Mouse (Mus musculus) retina, postnatal 1 day (tissue): Measurements from ENCODE around the gene Adamts8.
A peak's percentile ranks its signal among the peaks of the same experiment; 100 is the strongest.

ENCODE experiments used
- DNase-seq: peaks from one replicate; pipeline ENCODE4 v3.0.0-alpha.2; 2012

Gene Adamts8

DNA sequence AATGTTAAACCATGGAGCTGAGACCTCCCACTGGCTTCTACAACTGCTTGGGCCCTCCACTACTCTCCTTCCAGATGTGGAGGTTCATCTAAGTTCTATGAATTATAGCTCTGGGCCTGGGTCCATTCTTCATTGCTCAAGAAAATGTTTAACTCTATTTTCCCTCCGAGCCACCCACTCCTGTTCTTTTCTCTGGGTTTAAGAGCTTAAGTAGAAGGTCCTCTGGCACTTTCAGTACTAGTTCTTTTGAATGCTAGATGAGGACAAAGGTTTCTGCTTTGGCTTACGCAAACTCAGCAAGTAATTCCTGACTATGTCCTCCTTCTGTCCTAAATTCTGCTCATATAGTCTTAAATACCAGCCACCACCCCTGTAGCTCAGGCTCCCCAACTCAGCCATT, 13.6 kb upstream of the Adamts8 start:
- DNase-seq: no peak

DNA sequence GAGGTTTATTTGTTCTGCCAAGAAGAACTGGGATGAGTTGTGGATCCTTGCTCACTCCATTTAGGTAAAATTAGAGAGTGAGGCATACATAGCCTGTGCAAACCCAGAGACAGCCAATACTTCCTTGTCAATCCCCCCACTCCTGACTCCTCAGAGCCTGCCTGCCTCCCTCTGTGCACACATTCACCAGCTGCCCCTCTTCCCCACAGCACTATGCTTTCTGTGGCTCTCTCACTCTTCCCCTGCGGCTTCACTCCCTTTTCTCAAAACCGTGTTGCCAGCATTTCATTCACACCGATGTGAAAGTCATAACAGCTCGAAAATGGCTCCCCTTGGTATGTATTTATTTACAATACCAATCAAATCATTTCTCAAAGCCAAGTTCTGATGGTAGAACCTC, 10.0 kb upstream of the Adamts8 start:
- DNase-seq: no peak

DNA sequence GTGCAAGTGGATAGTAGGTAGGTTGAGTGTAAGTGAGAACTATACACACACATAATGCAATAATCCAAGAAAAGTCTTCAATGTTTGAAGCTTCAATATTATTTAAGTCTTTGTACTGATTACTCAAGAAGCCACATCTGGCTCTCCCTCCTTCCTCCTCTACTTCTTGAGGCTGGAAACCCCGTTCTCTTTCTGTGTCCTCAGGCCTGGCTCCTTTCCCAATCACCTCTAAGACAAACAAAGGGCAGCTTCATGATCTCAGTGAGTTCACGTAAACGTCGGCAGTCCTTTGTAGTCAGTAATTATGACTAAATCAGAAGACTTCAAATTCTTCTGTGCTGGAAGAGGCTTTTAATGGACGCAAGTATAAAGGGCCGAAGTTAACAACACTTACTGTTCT, 7.5 kb upstream of the Adamts8 start:
- no peak for DNase-seq

DNA sequence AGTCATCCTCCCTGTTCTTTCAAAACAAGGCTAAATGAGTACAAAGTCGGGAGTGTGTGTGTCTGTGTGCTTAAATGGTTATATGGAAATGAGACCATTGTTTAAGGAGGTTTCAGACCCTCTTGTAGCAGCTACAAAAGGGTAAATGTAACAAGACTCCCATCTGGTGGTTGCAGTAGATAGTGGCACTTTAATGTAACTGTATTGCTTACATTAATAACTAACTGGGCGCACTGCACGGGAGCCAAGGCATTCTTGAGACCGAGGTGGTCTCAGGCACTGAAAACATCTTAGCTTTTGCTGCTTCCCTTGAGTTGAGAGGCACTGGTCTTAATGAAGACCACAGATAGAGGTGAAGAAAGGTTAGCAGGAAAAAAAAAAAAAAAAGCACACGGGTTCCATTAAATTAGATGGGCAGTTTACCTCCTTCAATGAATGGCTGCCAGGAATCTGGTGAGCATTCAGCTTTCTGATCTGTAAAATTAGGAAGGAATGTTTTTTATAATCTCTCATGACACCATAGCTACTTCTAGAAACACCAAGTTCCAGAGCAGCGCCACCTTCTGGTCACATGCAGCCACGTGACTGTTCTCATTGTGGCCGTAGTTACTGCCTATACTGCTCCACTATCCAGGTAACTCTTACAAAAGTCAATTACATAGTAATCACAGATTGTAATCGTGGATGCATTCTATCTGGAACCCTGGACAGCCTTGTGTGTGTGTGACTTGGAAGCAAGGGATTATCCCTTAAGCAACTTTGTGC, 5.5 kb upstream of the Adamts8 start:
- peak; percentile 81 for DNase-seq

DNA sequence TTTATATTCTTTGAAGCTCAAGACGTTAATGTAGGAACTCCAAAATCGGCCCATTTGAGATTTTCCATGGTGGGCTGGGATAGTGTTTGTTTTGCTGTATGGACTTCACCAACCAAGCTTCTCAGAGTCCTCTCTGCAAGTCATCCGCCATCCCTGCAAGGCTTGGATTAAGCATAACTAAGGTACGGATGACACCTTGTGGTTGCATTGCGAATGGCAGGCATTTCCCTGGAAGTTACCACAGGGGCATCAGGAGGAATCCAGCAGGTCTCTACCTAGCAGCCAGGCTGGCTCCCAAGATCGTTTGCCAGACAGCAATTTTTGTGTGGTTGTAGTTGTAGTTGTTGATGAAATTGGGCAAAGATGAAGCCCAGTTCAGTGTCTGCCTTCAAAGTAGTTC, 2.0 kb upstream of the Adamts8 start:
- peak; percentile 92 for DNase-seq

DNA sequence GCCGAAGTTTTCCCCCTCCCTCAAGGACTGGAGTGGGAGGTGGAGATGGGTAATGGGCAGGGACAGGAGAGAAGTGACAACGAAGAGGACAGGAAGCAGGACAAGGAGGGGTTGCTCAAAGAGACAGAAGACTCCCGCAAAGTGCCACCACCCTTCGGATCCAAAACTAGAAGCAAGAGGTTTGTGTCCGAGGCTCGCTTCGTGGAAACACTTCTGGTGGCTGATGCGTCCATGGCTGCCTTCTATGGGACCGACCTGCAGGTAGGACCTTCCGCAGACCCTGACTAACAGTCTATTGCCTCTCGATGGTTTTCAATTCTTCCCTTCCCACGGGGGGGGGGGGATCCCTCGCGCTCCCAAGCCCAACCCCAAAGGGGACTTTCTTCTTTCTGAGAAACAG, 979 bp downstream of the Adamts8 start:
- no peak for DNase-seq

DNA sequence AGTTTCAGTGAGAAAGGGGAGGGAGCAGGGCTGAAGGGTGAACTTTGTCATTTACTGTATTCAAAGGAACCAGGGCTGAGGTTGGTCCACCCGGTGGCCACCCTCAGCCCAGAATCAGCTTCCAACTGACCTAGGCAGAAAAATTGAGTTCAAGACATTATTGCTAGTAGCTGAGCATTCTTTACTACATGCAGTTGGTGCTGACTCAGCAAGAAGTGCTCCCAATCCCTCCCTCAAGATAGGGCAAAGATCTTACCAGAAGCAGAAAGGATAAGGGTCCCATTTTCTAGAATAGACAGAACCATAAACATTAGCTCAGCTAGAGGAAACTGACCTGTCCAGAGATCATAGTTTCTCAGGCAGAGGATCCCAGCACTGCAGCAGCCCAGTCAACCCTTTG, 1.9 kb downstream of the Adamts8 start:
- no peak for DNase-seq

DNA sequence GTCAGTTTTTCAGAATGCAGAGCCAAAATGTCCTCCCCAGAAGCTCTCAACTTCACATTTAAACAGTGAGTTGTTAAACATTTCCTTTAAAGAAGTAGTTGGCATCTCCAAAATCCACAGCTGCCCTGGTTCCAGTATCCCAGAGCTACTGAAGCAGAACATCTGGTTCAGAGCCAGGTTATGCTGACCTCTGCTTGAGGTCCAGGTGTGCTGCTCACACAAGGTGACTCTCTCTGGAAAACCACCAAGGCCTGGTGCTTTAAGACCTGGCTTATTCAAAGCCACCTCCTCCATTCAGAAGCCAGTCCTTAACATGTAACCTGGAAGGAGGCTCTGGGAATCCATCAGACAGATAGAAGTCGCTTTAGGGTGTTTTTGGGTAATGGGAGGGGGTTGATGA, 2.9 kb downstream of the Adamts8 start:
- DNase-seq: no peak

DNA sequence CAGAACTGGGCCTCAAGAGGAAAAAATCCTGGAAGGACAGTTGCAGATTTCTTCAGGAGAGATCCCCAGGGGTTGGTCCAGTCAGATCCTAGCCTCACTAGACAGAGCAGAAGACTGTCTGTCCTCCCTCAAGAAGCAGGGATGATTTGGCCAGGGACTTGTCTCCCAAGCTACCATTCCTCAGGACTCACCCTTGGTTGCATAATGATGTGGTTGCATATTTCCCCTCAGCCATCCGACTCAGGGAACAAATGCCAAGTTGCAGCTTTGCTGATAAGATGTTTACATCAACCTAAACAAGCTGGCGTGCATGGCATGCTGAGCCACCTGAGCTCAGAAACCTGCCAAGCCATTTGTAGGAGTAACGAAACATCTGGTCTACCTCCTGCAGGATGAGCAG, 7.1 kb downstream of the Adamts8 start:
- no peak for DNase-seq

DNA sequence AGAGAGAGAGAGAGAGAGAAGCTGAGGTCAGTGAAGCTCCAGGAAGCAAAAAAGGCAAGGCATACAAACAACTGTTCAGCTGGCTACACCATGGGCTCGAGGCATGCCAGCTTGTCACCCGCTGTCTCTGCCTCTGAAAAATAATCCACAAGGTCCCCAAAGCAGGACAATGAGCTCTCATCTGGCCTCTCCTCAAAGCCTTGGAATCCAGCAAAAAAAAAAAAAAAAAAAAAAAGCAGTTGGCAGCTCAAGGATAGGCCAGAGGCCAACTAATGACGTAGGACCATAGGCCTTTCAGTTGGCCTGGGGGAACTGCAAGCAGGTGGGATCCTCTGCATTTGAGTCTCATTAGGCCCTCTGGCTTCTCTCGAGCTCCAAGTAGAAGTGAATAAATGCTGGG, 7.6 kb downstream of the Adamts8 start:
- no peak for DNase-seq

DNA sequence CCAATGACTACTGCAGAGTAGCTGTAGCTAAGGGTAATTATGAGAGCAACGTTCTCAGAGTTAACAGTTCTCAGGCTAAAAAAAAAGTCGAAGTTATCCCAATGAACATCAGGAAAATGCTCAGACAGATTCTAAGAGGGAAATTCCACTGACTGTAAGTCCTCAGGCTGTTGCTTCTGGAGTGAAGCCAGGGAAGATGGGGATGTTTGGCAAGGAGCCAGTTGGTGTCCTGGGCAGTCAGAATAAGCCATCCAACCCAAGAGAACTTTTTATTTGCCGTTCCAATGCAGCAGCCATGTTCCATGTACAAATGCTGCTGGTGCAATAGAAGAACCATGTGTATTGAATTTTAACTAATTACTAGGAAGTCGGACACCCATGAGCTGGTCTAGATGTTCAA, 8.2 kb downstream of the Adamts8 start:
- peak; percentile 27 for DNase-seq

DNA sequence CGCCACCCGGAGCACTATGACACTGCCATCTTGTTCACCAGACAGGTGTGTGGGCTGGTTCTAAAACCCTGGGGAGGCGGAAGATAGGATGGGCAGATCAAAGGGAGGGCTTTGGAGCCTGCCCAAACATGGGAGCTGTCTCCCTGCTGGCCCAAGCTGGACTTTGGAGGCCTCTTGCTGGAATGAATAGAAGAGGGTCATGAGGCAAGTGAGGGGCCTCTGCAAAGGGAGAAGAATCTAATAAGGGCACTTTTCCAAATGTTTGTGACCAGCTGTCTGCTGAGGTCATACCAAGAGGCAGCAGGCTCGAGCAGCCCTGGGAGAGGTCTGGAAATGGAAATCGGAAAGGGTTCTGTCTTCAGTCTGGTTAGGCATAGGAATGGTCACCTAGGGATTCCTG, 9.1 kb downstream of the Adamts8 start:
- no peak for DNase-seq

DNA sequence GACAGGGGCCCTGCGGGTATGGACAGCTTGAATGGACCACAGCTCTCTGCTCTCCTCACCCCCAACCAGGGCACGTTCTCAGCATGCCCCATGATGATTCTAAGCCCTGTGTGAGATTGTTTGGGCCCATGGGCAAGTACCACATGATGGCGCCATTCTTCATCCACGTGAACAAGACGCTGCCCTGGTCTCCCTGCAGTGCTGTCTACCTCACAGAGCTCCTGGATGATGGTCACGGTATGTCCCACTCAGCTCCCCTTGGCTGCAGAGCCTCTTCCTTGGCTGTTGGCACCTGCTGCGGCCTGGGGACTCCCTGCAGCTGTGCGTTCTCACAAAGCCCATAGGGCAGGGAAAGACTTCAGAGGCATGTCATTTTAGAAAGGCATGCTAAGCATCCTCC, 10.9 kb downstream of the Adamts8 start:
- DNase-seq: peak; percentile 48

DNA sequence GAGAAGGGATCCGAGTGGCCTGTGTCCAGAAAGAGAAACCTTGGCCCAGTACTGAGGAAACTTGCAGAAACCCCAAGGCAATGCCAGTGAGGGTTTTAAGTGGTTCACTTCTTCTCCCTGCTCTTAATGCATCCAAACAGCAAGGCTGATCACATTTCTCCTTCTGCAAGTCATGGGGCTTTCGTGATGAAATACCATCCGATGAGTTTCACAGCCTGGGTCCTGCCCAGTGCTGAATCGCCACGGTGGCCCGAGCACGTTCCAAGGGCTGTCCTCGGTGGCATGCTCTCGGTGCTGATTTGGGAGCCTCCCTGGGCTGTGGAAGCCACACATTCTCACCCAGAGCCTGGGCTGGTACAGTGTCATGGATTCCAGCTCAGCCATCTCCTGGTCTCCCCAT, 12.9 kb downstream of the Adamts8 start:
- DNase-seq: no peak

DNA sequence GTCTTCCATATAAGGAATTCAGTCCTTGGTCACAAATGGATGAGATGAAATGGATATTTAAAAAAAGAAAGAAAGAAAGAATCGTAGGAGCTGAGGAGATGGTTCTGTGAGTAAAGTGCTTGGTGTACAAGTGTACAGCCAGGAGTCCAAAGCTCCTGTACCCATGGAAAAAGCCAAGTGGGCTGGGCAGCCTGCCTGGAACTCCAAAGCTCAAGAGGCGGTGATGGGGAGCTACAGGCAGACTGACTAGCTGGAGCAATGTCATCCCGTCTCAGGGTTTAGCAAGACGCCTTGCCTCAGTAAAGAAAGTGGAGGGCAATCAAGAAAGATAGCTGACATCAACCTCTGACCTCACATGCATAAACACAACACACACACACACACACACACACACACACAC, 21.4 kb downstream of the Adamts8 start:
- no peak for DNase-seq

DNA sequence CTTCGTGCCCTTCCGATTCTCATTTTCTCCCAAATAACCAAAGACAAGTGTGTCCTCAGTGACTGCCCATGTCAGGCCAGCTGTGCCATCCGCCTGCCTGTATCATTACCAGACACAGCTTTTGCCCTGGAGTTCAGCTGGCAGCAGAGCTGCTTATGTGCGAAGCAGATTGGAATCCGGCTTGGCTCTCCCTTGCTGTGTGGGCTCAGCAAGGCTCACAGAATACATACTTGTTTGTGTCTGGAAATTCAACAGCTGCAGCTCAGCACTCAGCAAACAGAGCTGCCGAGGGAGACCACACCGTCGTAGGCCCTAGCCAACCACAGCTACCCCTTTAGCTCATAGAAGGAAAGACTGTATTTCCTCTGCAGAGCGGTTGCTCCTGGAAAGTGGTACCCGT, 22.3 kb downstream of the Adamts8 start:
- DNase-seq: no peak

DNA sequence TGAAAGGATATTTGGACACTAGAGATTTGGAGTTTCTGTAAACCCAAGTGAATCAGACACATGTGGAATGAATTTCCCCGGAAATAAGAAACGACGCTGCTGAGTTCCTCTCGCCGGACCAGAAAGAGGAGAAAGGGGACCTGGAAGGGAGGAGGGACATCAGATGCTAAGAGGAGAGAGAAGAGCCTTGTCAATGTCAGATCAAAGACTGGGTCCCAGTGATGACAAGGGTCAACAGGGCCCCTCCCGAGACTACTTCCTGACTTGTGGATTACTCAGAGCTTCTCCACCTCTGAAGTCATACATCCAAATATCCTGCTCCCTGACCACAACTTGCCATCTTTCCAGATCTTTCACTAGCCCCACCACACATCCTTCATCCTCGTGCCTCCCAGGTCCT, 24.5 kb downstream of the Adamts8 start:
- no peak for DNase-seq

DNA sequence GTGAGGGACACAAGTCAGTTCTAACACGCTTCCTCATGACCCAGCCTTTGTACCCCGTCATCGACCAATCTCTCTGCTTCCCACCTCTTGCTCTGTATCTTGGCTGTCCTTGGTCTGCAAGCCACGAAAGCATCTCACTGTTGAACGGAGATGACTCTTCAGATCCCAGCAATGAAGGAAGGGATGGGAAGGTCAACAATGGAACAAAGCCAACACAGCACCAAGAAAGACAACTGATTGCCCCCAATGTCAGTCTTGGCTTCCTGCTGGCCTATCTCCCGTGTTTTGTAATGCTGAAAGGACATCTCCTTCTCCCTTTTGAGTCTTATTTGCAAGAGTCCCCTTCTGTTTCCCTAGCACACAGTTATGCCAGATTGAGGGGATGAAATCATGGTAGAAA, 25.8 kb downstream of the Adamts8 start:
- no peak for DNase-seq

DNA sequence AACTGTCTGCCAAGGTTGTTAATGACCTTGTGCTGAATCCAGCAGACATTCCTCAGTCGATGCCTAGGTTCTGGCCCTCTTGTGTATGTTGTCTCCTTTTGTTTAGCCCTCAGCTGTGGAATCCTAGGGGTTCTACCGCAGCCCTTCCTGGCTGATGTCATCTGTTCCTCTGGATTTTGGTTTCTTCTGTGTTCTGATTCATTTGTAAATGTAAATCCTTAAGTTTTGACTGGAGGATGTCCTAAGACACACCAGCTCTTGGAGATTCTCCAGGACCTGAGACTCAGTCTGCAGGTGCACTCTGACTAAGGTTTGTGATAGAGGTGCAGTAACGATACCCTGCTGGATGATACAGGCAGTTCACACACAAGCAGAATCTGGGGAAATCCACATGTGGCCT, 27.6 kb downstream of the Adamts8 start:
- DNase-seq: no peak

DNA sequence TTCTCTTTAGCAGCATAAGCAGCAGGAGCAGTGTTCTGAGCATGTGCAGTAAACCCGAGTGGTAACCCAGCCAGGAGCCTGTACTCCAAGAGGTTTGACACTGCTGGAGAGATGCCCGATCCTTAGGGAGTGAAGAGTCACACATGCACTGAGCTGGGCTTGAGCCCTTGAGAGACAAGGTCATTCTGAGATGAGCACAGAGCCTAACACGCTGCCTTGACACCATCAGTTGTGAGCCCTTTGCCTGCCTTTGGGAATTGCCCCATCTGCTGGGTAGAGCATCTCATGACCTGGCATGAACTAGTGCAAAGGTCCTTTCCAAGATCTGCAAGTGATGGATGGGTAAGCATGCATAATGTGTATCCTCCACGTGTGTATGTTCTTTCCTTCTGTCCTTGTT, 29.6 kb downstream of the Adamts8 start:
- peak; percentile 10 for DNase-seq

DNA sequence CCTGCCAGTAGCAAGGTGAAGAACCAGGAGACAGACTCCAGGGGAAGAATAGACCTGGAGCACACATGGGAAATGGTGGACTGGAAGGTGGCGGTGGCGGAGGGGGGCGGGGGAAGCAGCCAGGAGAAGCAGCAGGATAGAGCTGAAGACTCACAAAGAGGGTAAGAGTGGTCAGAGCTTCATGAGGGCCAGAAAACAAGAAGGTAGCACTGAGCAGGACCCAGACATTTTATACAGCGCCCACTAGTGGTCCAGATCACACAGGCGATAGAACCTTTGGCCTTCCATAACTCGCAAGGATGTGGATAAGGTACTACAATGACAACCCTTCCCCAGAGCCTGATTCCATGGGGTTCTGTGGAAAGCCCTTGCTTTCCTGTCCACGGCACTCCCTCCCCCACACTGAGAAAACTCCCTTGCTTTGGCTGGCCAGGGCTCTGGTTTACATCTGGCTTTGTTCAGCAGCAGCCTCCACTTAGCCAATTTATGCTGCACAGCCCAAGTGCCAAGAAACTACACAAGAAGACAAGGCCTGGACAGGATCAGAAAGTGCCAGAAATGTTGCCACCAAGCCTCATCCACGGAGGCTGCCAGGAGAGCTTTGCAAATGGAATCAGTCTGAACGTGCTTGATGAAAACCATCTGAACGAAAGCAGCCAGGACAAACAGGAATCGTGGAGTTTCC, 34.1 kb downstream of the Adamts8 start:
- no peak for DNase-seq

DNA sequence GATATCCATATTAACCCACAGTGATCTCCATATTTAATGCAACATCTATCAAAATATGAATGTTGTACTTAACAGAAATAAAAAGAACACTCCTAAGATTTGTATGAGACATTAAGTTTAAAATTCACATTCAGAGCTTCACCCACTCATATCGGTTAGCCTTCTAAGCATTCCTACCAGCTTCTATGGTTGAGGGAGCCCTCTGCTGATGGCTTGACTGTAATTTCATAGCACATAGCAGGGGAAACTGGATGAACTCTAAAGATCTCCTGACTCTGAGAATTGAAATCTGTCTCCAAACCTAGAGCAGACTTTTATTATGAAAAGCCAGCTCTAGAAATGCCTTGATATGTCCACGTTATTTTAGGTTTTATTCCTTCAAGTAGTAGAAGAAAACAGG, 38.1 kb downstream of the Adamts8 start:
- DNase-seq: no peak

DNA sequence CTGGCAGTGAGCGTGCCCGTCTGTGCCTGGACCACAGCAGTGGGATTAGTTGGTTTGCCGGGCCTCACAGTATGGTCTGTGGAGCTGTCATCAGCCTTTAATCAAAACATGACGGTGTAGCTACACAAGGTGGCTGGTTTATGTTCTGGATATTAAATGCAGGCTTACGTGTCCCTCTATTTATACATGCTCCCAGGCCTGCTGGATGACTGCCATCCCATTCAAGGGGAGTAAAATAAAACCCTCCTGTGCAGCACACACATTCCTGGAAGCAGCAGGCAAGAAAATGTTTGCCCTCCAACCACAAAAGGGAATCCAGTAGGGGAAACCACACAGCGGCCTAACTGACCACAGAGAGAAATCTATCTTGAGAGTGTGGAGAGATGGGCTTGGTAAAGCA, 43.4 kb downstream of the Adamts8 start:
- DNase-seq: no peak

DNA sequence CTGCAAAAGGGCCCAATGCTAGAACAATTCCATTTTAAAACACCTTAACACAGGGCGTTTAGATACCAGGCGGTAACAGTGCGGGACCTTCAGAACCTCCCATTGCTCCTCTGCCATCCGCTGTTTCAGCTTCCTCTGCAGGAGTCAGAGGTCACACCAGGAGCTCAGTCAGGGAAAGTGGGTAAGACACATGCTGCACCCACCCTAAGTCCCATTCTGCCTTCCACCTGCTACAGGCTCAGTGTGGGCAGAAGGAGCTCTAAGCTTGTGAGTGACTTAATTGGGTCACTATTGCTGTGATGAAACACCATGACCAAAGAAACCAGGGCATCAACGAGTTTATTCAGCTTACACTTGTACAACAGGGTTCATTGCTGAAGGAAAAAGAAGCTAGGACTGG, 50.7 kb downstream of the Adamts8 start:
- DNase-seq: peak; percentile 54
